Comparison of ENCODE assay signal across 22 mouse cellular contexts in genomic region chr2:121016226-121016625, GRCm38 (mm10). TPM values are rescaled to one million over a fixed set of nuclear protein-coding genes. Genes with fewer than 3 reads are reported as not detected.
DNase-seq lines count a peak whose midpoint lies in the region; ATAC-seq and TF ChIP-seq lines count a peak whose summit lies in the region.
"Had no signal": no experiment of that assay in that cellular context is flagged by ENCODE, and none has a peak within 500 bp of the region (broad histone marks: within the 10 kb centered on the region; RNA-seq: fewer than 3 reads in every experiment).

No protein-coding gene starts in this region.

- H3K4me1 ChIP-seq in heart, embryonic 12.5 days (replicated peaks) = no peaks in the 10 kb centered on the region
- peaks cover 3% of the 10 kb centered on the region; the same call in 1 of the 2 replicates for H3K4me1 ChIP-seq in kidney, adult 2 months (ENCODE audit: control insufficient read depth, insufficient read depth, low read length)
- H3K4me1 ChIP-seq in kidney, embryonic 15.5 days = no peaks in the 10 kb centered on the region
- H3K4me1 ChIP-seq in lung, postnatal 0 days (ENCODE audit: insufficient read depth, low read depth, low read length) = no peaks in the 10 kb centered on the region
- H3K4me1 ChIP-seq: forebrain, embryonic 10.5 days; forebrain, embryonic 15.5 days; heart, embryonic 15.5 days; hindbrain, embryonic 10.5 days; hindbrain, embryonic 13.5 days had no signal

- WGBS in heart, embryonic 12.5 days = 82% methylated on average over 9 of the region's 9 CpGs
- WGBS in kidney, adult 2 months = 55% methylated on average over 9 of the region's 9 CpGs
- 83% methylated on average over 9 of the region's 9 CpGs for WGBS in kidney, embryonic 15.5 days
- WGBS in lung, postnatal 0 days = 85% methylated on average over 9 of the region's 9 CpGs

- no peak for TF ChIP-seq POLR2A in kidney, adult 2 months (IDR thresholded peaks at IDR 0.05; ENCODE audit: low read depth, low read length)

- H3K9me3 ChIP-seq in heart, embryonic 12.5 days (replicated peaks) = no peaks in the 10 kb centered on the region
- no peaks in the 10 kb centered on the region for H3K9me3 ChIP-seq in kidney, embryonic 15.5 days (replicated peaks)
- H3K9me3 ChIP-seq in lung, postnatal 0 days (ENCODE audit: low read length) = no peaks in the 10 kb centered on the region
- H3K9me3 ChIP-seq: forebrain, embryonic 10.5 days; forebrain, embryonic 15.5 days; heart, embryonic 15.5 days had no signal

- ATAC-seq in heart, embryonic 12.5 days (ENCODE audit: insufficient number of reproducible peaks, low FRiP score) = no peak
- ATAC-seq in kidney, embryonic 15.5 days (replicated peaks; ENCODE audit: low FRiP score) = no peak
- no peak for ATAC-seq in activated CD4-positive, CD25-positive, alpha-beta regulatory T cell, adult 4 months
- ATAC-seq in lung, postnatal 0 days = no peak
- ATAC-seq: forebrain, embryonic 15.5 days; hindbrain, embryonic 16.5 days had no signal

- peak; percentile 43 for DNase-seq in heart, adult 11 months
- peak; percentile 80 for DNase-seq in kidney, adult 2 months
- DNase-seq in kidney, postnatal 14 days = peak; percentile 61
- peak; percentile 40 to 62 for DNase-seq in kidney, postnatal 4 days
- DNase-seq in lung, postnatal 0 days (ENCODE audit: low spot score) = no peak
- DNase-seq: adrenal gland, postnatal 10 days; adrenal gland, postnatal 36 days; cerebellum, adult 8-10 months; cerebellum, postnatal 14 days; gastrocnemius, postnatal 25 days; heart, postnatal 10 days; heart, postnatal 36 days had no signal

- no peak overlapping the region for H3K9ac ChIP-seq in heart, embryonic 12.5 days
- H3K9ac ChIP-seq in kidney, embryonic 15.5 days = no peak overlapping the region
- H3K9ac ChIP-seq in lung, postnatal 0 days (replicated peaks; ENCODE audit: low read depth) = no peak overlapping the region
- H3K9ac ChIP-seq: forebrain, embryonic 15.5 days; heart, embryonic 15.5 days; hindbrain, embryonic 13.5 days had no signal

- no peak for TF ChIP-seq EP300 in lung, postnatal 0 days (IDR thresholded peaks at IDR 0.05)

- no peak for TF ChIP-seq CTCF in kidney, adult 2 months (conservative IDR thresholded peaks at IDR 0.05; ENCODE audit: insufficient read depth, insufficient read length, low read depth, low read length)
- no peak for TF ChIP-seq CTCF in lung, postnatal 0 days (IDR thresholded peaks at IDR 0.05)

- H3K27ac ChIP-seq in heart, embryonic 12.5 days (ENCODE audit: poor library complexity, severe bottlenecking) = no peak overlapping the region
- H3K27ac ChIP-seq in kidney, adult 2 months (ENCODE audit: insufficient read depth, low read depth, low read length) = no peak overlapping the region
- no peak overlapping the region for H3K27ac ChIP-seq in kidney, embryonic 15.5 days
- no peak overlapping the region for H3K27ac ChIP-seq in lung, postnatal 0 days (ENCODE audit: low read length)
- H3K27ac ChIP-seq: forebrain, embryonic 10.5 days; forebrain, embryonic 15.5 days; heart, embryonic 15.5 days; hindbrain, embryonic 10.5 days; hindbrain, embryonic 13.5 days had no signal

- no peak overlapping the region for H3K4me2 ChIP-seq in heart, embryonic 12.5 days
- H3K4me2 ChIP-seq in kidney, embryonic 15.5 days = no peak overlapping the region
- H3K4me2 ChIP-seq in lung, postnatal 0 days (replicated peaks; ENCODE audit: low read depth, low read length) = no peak overlapping the region
- H3K4me2 ChIP-seq: forebrain, embryonic 15.5 days; heart, embryonic 11.5 days; heart, embryonic 15.5 days; hindbrain, embryonic 13.5 days had no signal

- no peak overlapping the region for H3K4me3 ChIP-seq in heart, embryonic 12.5 days
- H3K4me3 ChIP-seq in kidney, adult 2 months (ENCODE audit: insufficient read depth, low read depth, low read length) = no peak overlapping the region
- H3K4me3 ChIP-seq in kidney, embryonic 15.5 days (replicated peaks) = no peak overlapping the region
- no peak overlapping the region for H3K4me3 ChIP-seq in lung, postnatal 0 days (ENCODE audit: low read depth, low read length)
- H3K4me3 ChIP-seq: forebrain, embryonic 10.5 days; forebrain, embryonic 15.5 days; heart, embryonic 15.5 days; hindbrain, embryonic 10.5 days; hindbrain, embryonic 13.5 days had no signal

- H3K27me3 ChIP-seq in heart, embryonic 12.5 days (replicated peaks) = no peaks in the 10 kb centered on the region
- H3K27me3 ChIP-seq in kidney, adult 2 months (replicated peaks; ENCODE audit: control insufficient read depth, insufficient read depth, low read length) = no peaks in the 10 kb centered on the region
- no peaks in the 10 kb centered on the region for H3K27me3 ChIP-seq in kidney, embryonic 15.5 days
- no peaks in the 10 kb centered on the region for H3K27me3 ChIP-seq in lung, postnatal 0 days (replicated peaks; ENCODE audit: insufficient read depth, low read length)
- H3K27me3 ChIP-seq: forebrain, embryonic 15.5 days; heart, embryonic 15.5 days; hindbrain, embryonic 13.5 days had no signal

- H3K36me3 ChIP-seq in heart, embryonic 12.5 days = peaks cover 37% of the 10 kb centered on the region
- peaks cover 6% of the 10 kb centered on the region for H3K36me3 ChIP-seq in kidney, adult 2 months (ENCODE audit: control insufficient read depth, insufficient read depth, low read length)
- peaks cover 62% of the 10 kb centered on the region for H3K36me3 ChIP-seq in kidney, embryonic 15.5 days
- peaks cover 35% of the 10 kb centered on the region for H3K36me3 ChIP-seq in lung, postnatal 0 days (ENCODE audit: insufficient read depth, low read length)

RNA-seq across cellular contexts. Expression of gene Ccndbp1, which starts 8.0 kb away (rescaled TPM):
- 38.1 and 38.5 TPM in 2 replicates for polyA plus RNA-seq in heart, embryonic 12.5 days (2016; fragmentation: Nextera tagmentation; extraction: Ambion mirVana)
- 34.5 and 40.7 TPM in 2 replicates for polyA plus RNA-seq in kidney, adult 2 months (2012; rRNA removed)
- 44.9 and 48.6 TPM in 2 replicates for polyA plus RNA-seq in kidney, embryonic 15.5 days (2015; fragmentation: Nextera tagmentation; extraction: Ambion mirVana)
- polyA plus RNA-seq in activated CD4-positive, CD25-positive, alpha-beta regulatory T cell, adult 4 months (2017; shearing (Covaris generic)) = 100 to 1,000 TPM; 141 to 151 TPM
- polyA plus RNA-seq in lung, postnatal 0 days (2015; fragmentation: Nextera tagmentation; extraction: Ambion mirVana) = 55.6 and 56.8 TPM in 2 replicates

RNA-seq across cellular contexts. Expression of gene Epb42, which starts 20.6 kb away (rescaled TPM):
- 17.9 and 18.2 TPM in 2 replicates for polyA plus RNA-seq in heart, embryonic 12.5 days (2016; fragmentation: Nextera tagmentation; extraction: Ambion mirVana)
- polyA plus RNA-seq in kidney, adult 2 months (2012; rRNA removed) = 0.38 and 0.92 TPM in 2 replicates
- 2.2 and 4.1 TPM in 2 replicates for polyA plus RNA-seq in kidney, embryonic 15.5 days (2015; fragmentation: Nextera tagmentation; extraction: Ambion mirVana)
- polyA plus RNA-seq in activated CD4-positive, CD25-positive, alpha-beta regulatory T cell, adult 4 months (2017; shearing (Covaris generic)) = under 1 TPM; 0.61 to 0.78 TPM
- polyA plus RNA-seq in lung, postnatal 0 days (2015; fragmentation: Nextera tagmentation; extraction: Ambion mirVana) = 1.4 and 2.3 TPM in 2 replicates

RNA-seq across cellular contexts. Expression of gene Tmem62, which starts 39.4 kb away (rescaled TPM):
- polyA plus RNA-seq in heart, embryonic 12.5 days (2016; fragmentation: Nextera tagmentation; extraction: Ambion mirVana) = 2.0 and 2.8 TPM in 2 replicates
- polyA plus RNA-seq in kidney, adult 2 months (2012; rRNA removed) = 9.2 and 10.0 TPM in 2 replicates
- polyA plus RNA-seq in kidney, embryonic 15.5 days (2015; fragmentation: Nextera tagmentation; extraction: Ambion mirVana) = 4.8 and 5.7 TPM in 2 replicates
- 10 to 100 TPM; 10.6 to 13.4 TPM for polyA plus RNA-seq in activated CD4-positive, CD25-positive, alpha-beta regulatory T cell, adult 4 months (2017; shearing (Covaris generic))
- 13.2 and 13.5 TPM in 2 replicates for polyA plus RNA-seq in lung, postnatal 0 days (2015; fragmentation: Nextera tagmentation; extraction: Ambion mirVana)

RNA-seq across cellular contexts. Expression of gene Ubr1, which starts 45.7 kb away (rescaled TPM):
- 19.6 and 20.9 TPM in 2 replicates for polyA plus RNA-seq in heart, embryonic 12.5 days (2016; fragmentation: Nextera tagmentation; extraction: Ambion mirVana)
- polyA plus RNA-seq in kidney, adult 2 months (2012; rRNA removed) = 22.0 and 23.0 TPM in 2 replicates
- 27.8 and 30.4 TPM in 2 replicates for polyA plus RNA-seq in kidney, embryonic 15.5 days (2015; fragmentation: Nextera tagmentation; extraction: Ambion mirVana)
- 10 to 100 TPM; 32.0 to 46.4 TPM for polyA plus RNA-seq in activated CD4-positive, CD25-positive, alpha-beta regulatory T cell, adult 4 months (2017; shearing (Covaris generic))
- polyA plus RNA-seq in lung, postnatal 0 days (2015; fragmentation: Nextera tagmentation; extraction: Ambion mirVana) = 25.1 and 29.9 TPM in 2 replicates
